Mouse (Mus musculus) frontal cortex, postnatal 10 days (tissue): ENCODE measurements around the gene Fam13a.

ENCODE experiments used
- DNase-seq, 2 experiments: peaks; one replicate each; pipeline ENCODE4 v3.0.0; 2022; ENCODE audit warnings: low spot score in 2 of 2, mixed read lengths in 1 of 2

The Fam13a gene

GRCm38 (mm10) chr6:58882271-58882670 lies 142.1 kb downstream of the Fam13a start:
- no peak for DNase-seq
